Mouse (Mus musculus): Measurements from ENCODE around the gene Trim7.
A peak's percentile ranks its signal among the peaks of the same experiment; 100 is the strongest.
"Not testable (repeated sequence)": the region's sequence is repeated elsewhere in the genome, so short reads cannot be mapped to it uniquely, and the experiment has no call there.

Gene Trim7

GRCm38 (mm10) chr11:48850240-48850639, 24.3 kb downstream of the Trim7 start:
- DNase-seq (ENCODE audit: low spot score in 2 of 2) = no peak

GRCm38 (mm10) chr11:48851270-48851995, 25.5 kb downstream of the Trim7 start:
- DNase-seq (ENCODE audit: low spot score in 2 of 2) = no peak

GRCm38 (mm10) chr11:48852190-48852589, 26.2 kb downstream of the Trim7 start:
- DNase-seq (ENCODE audit: low spot score in 2 of 2) = no peak

- DNase-seq (ENCODE audit: low spot score in 2 of 2) = no peak
Observed at GRCm38 (mm10) chr11:48852624-48853473, 26.9 kb downstream of the Trim7 start.

- peak; percentile 95 to 97 for DNase-seq (ENCODE audit: low spot score in 2 of 2)
Observed at GRCm38 (mm10) chr11:48853474-48854180, 27.7 kb downstream of the Trim7 start.

- peak in 1 of 2 experiments; percentile 25 for DNase-seq (ENCODE audit: low spot score in 2 of 2)
Observed at GRCm38 (mm10) chr11:48859014-48859413, 33.1 kb downstream of the Trim7 start.

GRCm38 (mm10) chr11:48862784-48863319, 36.9 kb downstream of the Trim7 start:
- DNase-seq (ENCODE audit: low spot score in 2 of 2) = no peak

GRCm38 (mm10) chr11:48863808-48864207, 37.9 kb downstream of the Trim7 start:
- DNase-seq (ENCODE audit: low spot score in 2 of 2) = no peak

- no peak for DNase-seq (ENCODE audit: low spot score in 2 of 2)
Observed at GRCm38 (mm10) chr11:48866481-48866880, 40.5 kb downstream of the Trim7 start.

GRCm38 (mm10) chr11:48869380-48870110, 43.6 kb downstream of the Trim7 start:
- no peak for DNase-seq (ENCODE audit: low spot score in 2 of 2)

- no peak for DNase-seq (ENCODE audit: low spot score in 2 of 2)
Observed at GRCm38 (mm10) chr11:48870781-48871180, 44.8 kb downstream of the Trim7 start.

- DNase-seq (ENCODE audit: low spot score in 2 of 2) = peak in 1 of 2 experiments; percentile 25
Observed at GRCm38 (mm10) chr11:48871201-48871772, 45.3 kb downstream of the Trim7 start, which contains the start of gene Irgm1. TSS of gene Irgm1 (minus strand) at chr11:48871683.

GRCm38 (mm10) chr11:48871817-48872541, 46.0 kb downstream of the Trim7 start:
- no peak for DNase-seq (ENCODE audit: low spot score in 2 of 2)

GRCm38 (mm10) chr11:48872695-48873300, 46.9 kb downstream of the Trim7 start:
- no peak for DNase-seq (ENCODE audit: low spot score in 2 of 2)

GRCm38 (mm10) chr11:48873591-48874290, 47.8 kb downstream of the Trim7 start:
- no peak for DNase-seq (ENCODE audit: low spot score in 2 of 2)

- peak in 1 of 2 experiments; percentile 23 for DNase-seq (ENCODE audit: low spot score in 2 of 2)
Observed at GRCm38 (mm10) chr11:48874465-48874864, 48.5 kb downstream of the Trim7 start.

GRCm38 (mm10) chr11:48875343-48875837, 49.5 kb downstream of the Trim7 start:
- not testable (repeated sequence) for DNase-seq (ENCODE audit: low spot score in 2 of 2)

GRCm38 (mm10) chr11:48876680-48877079, 50.7 kb downstream of the Trim7 start:
- no peak for DNase-seq (ENCODE audit: low spot score in 2 of 2)

All from frontal cortex, postnatal 25 days (tissue).